Mouse (Mus musculus) MEL (cell line): ENCODE measurements at regions not wholly inside any gene's neighbourhood (a gene's known extent, or its start where the extent isn't known, plus 50 kb on each side); places are given as distances from the start of the nearest gene placed in this dataset.

ENCODE experiments used
- CTCF ChIP-seq, 3 experiments: IDR thresholded peaks in 2 of 3; conservative IDR thresholded peaks in 1 of 3; 2 replicates each; pipeline ENCODE4 v1.5.1; 2011 to 2012; ENCODE audit warnings: low read length in 3 of 3, low read depth in 2 of 3, mild to moderate bottlenecking in 2 of 3, improper control_type of control experiment in 1 of 3, inconsistent platforms in 1 of 3, mixed read lengths in 1 of 3, moderate library complexity in 1 of 3; ENCODE audit not compliant: control insufficient read depth in 1 of 3, insufficient read depth in 1 of 3, poor library complexity in 1 of 3, severe bottlenecking in 1 of 3
- KAT2A ChIP-seq: conservative IDR thresholded peaks from 2 replicates; pipeline ENCODE4 v1.6.1; 2012; ENCODE audit warnings: low read depth, low read length, improper control_type of control experiment, inconsistent platforms
- NELFE ChIP-seq: IDR thresholded peaks from 2 replicates; pipeline ENCODE4 v1.6.1; 2011; ENCODE audit warnings: low read depth, low read length, improper control_type of control experiment
- POLR2A ChIP-seq, 2 experiments: IDR thresholded peaks; 2 replicates each; pipeline ENCODE4 v1.6.1; 2011 to 2012; ENCODE audit warnings: low read length in 2 of 2, mild to moderate bottlenecking in 2 of 2, control low read depth in 1 of 2, improper control_type of control experiment in 1 of 2, low read depth in 1 of 2, moderate library complexity in 1 of 2; ENCODE audit not compliant: control insufficient read depth in 1 of 2, insufficient read depth in 1 of 2, poor library complexity in 1 of 2
- SIN3A ChIP-seq: IDR thresholded peaks from 2 replicates; pipeline ENCODE4 v1.6.1; 2012; ENCODE audit warnings: low read length, improper control_type of control experiment, inconsistent platforms

DNA sequence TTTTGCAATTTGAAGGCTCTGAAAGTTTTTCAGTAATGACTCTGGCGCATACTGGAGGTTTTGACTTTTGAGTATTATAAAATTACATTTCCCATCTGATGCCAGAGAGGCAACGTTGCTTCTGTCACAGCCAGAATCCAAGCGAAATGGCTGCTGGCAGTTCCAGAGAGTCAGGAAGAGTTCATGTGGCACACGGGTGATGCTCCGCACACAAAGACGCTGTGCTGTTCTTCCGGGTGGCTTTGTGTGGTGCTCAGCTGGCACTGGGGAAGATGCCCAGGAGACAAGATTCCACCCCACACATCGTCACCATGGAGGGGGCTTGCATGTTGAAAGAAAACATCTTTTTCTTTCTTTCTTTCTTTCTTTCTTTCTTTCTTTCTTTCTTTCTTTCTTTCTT is 177.3 kb upstream of the Tbc1d5 start:
- no peak for TF ChIP-seq CTCF (IDR thresholded peaks at IDR 0.05 in 2 of 3, conservative IDR thresholded peaks at IDR 0.05 in 1 of 3; ENCODE audit: control insufficient read depth in 1 of 3, insufficient read depth in 1 of 3, low read depth in 2 of 3, low read length in 3 of 3, poor library complexity in 1 of 3, severe bottlenecking in 1 of 3)
- TF ChIP-seq KAT2A: no peak
- TF ChIP-seq POLR2A (IDR thresholded peaks at IDR 0.05; ENCODE audit: control insufficient read depth in 1 of 2, insufficient read depth in 1 of 2, low read depth in 1 of 2, low read length in 2 of 2, poor library complexity in 1 of 2): no peak
- TF ChIP-seq NELFE: no peak
- no peak for TF ChIP-seq SIN3A
